Mouse (Mus musculus) liver, embryonic 14.5 days (tissue): ENCODE data around the gene Smyd1.

ENCODE experiments used
- CTCF ChIP-seq: IDR thresholded peaks from 2 replicates; pipeline ENCODE4 v1.5.1; 2016; ENCODE audit warnings: antibody characterized with exemption, low read depth, control low read depth
- EP300 ChIP-seq: IDR thresholded peaks from 2 replicates; pipeline ENCODE4 v1.6.1; 2016; ENCODE audit warnings: antibody characterized with exemption, low read depth

- TF ChIP-seq CTCF (peak; percentile 47), EP300 (no peak)
Observed at GRCm38 (mm10) chr6:71268929-71269685, 52.9 kb downstream of the Smyd1 start.
